In the genomic region with DNA sequence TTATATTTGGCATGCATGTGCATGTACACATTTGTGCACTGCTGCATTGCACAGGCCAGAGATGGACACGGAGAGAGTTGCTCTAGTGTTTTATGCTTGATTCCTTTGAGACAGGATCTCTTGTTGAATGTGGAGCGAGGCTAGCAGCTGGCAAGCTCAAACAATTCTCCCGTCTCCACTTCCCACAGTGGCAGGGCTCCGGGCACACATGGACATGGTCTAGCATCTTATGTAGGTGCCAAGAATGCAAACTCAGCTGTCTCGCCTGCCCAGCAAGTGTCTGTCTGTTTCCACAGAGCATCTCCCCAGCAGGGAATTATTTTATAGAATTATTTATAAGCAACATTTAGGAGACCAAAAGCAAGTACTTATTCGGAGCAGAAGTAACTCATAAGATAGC, we compare ENCODE assay signal across 19 mouse cellular contexts.
DNase-seq lines count a peak whose midpoint lies in the region; ATAC-seq and TF ChIP-seq lines count a peak whose summit lies in the region.
"Had no signal": no experiment of that assay in that cellular context is flagged by ENCODE, and none has a peak within 500 bp of the region (broad histone marks: within the 10 kb centered on the region; RNA-seq: fewer than 3 reads in every experiment).

No protein-coding gene starts in this region.

- 68% methylated on average over 6 of the region's 6 CpGs for WGBS in hindbrain, embryonic 16.5 days
- WGBS in hindbrain, embryonic 14.5 days, result 74% methylated on average over 6 of the region's 6 CpGs
- WGBS in midbrain, postnatal 0 days, result 58% methylated on average over 6 of the region's 6 CpGs
- 79% methylated on average over 6 of the region's 6 CpGs for WGBS in midbrain, embryonic 14.5 days

- no peak overlapping the region for H3K4me3 ChIP-seq in hindbrain, embryonic 16.5 days (ENCODE audit: low read length)
- H3K4me3 ChIP-seq in hindbrain, embryonic 14.5 days (replicated peaks; ENCODE audit: low read length), result no peak overlapping the region
- no peak overlapping the region for H3K4me3 ChIP-seq in midbrain, postnatal 0 days (ENCODE audit: low read depth, low read length)
- H3K4me3 ChIP-seq in midbrain, embryonic 14.5 days (replicated peaks; ENCODE audit: low read depth, low read length), result no peak overlapping the region
- H3K4me3 ChIP-seq: embryonic facial prominence, embryonic 13.5 days; forebrain, embryonic 13.5 days; heart, embryonic 13.5 days; hindbrain, embryonic 13.5 days had no signal

- peak; percentile 21 to 31 for DNase-seq in cerebellum, postnatal 25 days
- no peak for DNase-seq in cerebellum, adult 11-12 months
- DNase-seq in hindbrain, embryonic 14.5 days (ENCODE audit: low spot score), result no peak
- DNase-seq in midbrain, postnatal 0 days (ENCODE audit: low spot score), result peak; percentile 68
- no peak for DNase-seq in midbrain, embryonic 14.5 days
- DNase-seq in ovary, adult 18-20 months (ENCODE audit: low spot score), result no peak
- DNase-seq: adrenal gland, adult 8-10 months; adrenal gland, postnatal 36 days; cerebellum, adult 9-10 months; forebrain, postnatal 0 days; gastrocnemius, postnatal 36 days; heart, postnatal 36 days; kidney, adult 11 months; kidney, adult 9 months had no signal

- H3K4me2 ChIP-seq in hindbrain, embryonic 16.5 days (ENCODE audit: low read length), result no peak overlapping the region
- no peak overlapping the region for H3K4me2 ChIP-seq in hindbrain, embryonic 14.5 days (replicated peaks)
- no peak overlapping the region for H3K4me2 ChIP-seq in midbrain, postnatal 0 days (ENCODE audit: low read depth, low read length, poor library complexity, severe bottlenecking)
- H3K4me2 ChIP-seq in midbrain, embryonic 14.5 days (ENCODE audit: low read length), result no peak overlapping the region
- H3K4me2 ChIP-seq: embryonic facial prominence, embryonic 13.5 days; forebrain, embryonic 13.5 days; heart, embryonic 13.5 days; hindbrain, embryonic 13.5 days had no signal

- no peaks in the 10 kb centered on the region for H3K9me3 ChIP-seq in hindbrain, embryonic 16.5 days (ENCODE audit: control insufficient read depth, low read length)
- H3K9me3 ChIP-seq in hindbrain, embryonic 14.5 days (ENCODE audit: control insufficient read depth, low read length), result no peaks in the 10 kb centered on the region
- H3K9me3 ChIP-seq in midbrain, postnatal 0 days (ENCODE audit: low read length), result no peaks in the 10 kb centered on the region
- no peaks in the 10 kb centered on the region for H3K9me3 ChIP-seq in midbrain, embryonic 14.5 days (ENCODE audit: control insufficient read depth, low read length)
- H3K9me3 ChIP-seq: embryonic facial prominence, embryonic 13.5 days; forebrain, embryonic 13.5 days; heart, embryonic 13.5 days; hindbrain, embryonic 13.5 days had no signal

- H3K27me3 ChIP-seq in hindbrain, embryonic 16.5 days (replicated peaks; ENCODE audit: control insufficient read depth, insufficient read depth, low read length), result no peaks in the 10 kb centered on the region
- no peaks in the 10 kb centered on the region for H3K27me3 ChIP-seq in hindbrain, embryonic 14.5 days (ENCODE audit: control insufficient read depth, insufficient read depth, low read length)
- H3K27me3 ChIP-seq in midbrain, postnatal 0 days (ENCODE audit: insufficient read depth, low read length), result no peaks in the 10 kb centered on the region
- no peaks in the 10 kb centered on the region for H3K27me3 ChIP-seq in midbrain, embryonic 14.5 days (ENCODE audit: control insufficient read depth, insufficient read depth, low read length)
- H3K27me3 ChIP-seq: embryonic facial prominence, embryonic 13.5 days; forebrain, embryonic 13.5 days; heart, embryonic 13.5 days; hindbrain, embryonic 13.5 days had no signal

- ATAC-seq in hindbrain, embryonic 16.5 days, result peak; percentile 75
- ATAC-seq in hindbrain, embryonic 14.5 days (ENCODE audit: low FRiP score), result no peak
- ATAC-seq in midbrain, postnatal 0 days (ENCODE audit: low FRiP score), result peak; percentile 41; the same call in 1 of the 2 replicates
- no peak for ATAC-seq in midbrain, embryonic 14.5 days (ENCODE audit: low FRiP score, low TSS enrichment)
- ATAC-seq: forebrain, embryonic 13.5 days had no signal

- H3K36me3 ChIP-seq in hindbrain, embryonic 16.5 days (ENCODE audit: control insufficient read depth, insufficient read depth, low read length), result peaks cover 8% of the 10 kb centered on the region
- peaks cover 36% of the 10 kb centered on the region for H3K36me3 ChIP-seq in hindbrain, embryonic 14.5 days (replicated peaks; ENCODE audit: control insufficient read depth, insufficient read depth)
- 0 out of 2 replicates have a peak, but pooled peaks cover 9% of the 10 kb centered on the region for H3K36me3 ChIP-seq in midbrain, postnatal 0 days (ENCODE audit: insufficient read depth, low read length)
- H3K36me3 ChIP-seq in midbrain, embryonic 14.5 days (ENCODE audit: control insufficient read depth, insufficient read depth, low read length), result peaks cover 31% of the 10 kb centered on the region

- no peak overlapping the region; the same call in 1 of the 2 replicates for H3K27ac ChIP-seq in hindbrain, embryonic 16.5 days (ENCODE audit: low read depth, low read length)
- no peak overlapping the region for H3K27ac ChIP-seq in hindbrain, embryonic 14.5 days
- H3K27ac ChIP-seq in midbrain, postnatal 0 days (ENCODE audit: low read depth, low read length), result no peak overlapping the region
- no peak overlapping the region for H3K27ac ChIP-seq in midbrain, embryonic 14.5 days (replicated peaks; ENCODE audit: low read depth, low read length)
- H3K27ac ChIP-seq: embryonic facial prominence, embryonic 13.5 days; forebrain, embryonic 13.5 days; heart, embryonic 13.5 days; hindbrain, embryonic 13.5 days had no signal

- no peak overlapping the region for H3K9ac ChIP-seq in hindbrain, embryonic 16.5 days (ENCODE audit: low read depth, low read length)
- H3K9ac ChIP-seq in hindbrain, embryonic 14.5 days, result no peak overlapping the region
- no peak overlapping the region for H3K9ac ChIP-seq in midbrain, postnatal 0 days (replicated peaks; ENCODE audit: low read length, poor library complexity, severe bottlenecking)
- no peak overlapping the region for H3K9ac ChIP-seq in midbrain, embryonic 14.5 days (replicated peaks; ENCODE audit: low read length)
- H3K9ac ChIP-seq: embryonic facial prominence, embryonic 13.5 days; forebrain, embryonic 13.5 days; forebrain, postnatal 0 days; heart, embryonic 13.5 days; hindbrain, embryonic 13.5 days had no signal

- H3K4me1 ChIP-seq in hindbrain, embryonic 16.5 days (ENCODE audit: control insufficient read depth, insufficient read depth, low read depth, low read length), result no peaks in the 10 kb centered on the region
- H3K4me1 ChIP-seq in hindbrain, embryonic 14.5 days (replicated peaks; ENCODE audit: control insufficient read depth, insufficient read depth, low read length), result no peaks in the 10 kb centered on the region
- H3K4me1 ChIP-seq in midbrain, postnatal 0 days (ENCODE audit: insufficient read depth, low read length), result no peaks in the 10 kb centered on the region
- H3K4me1 ChIP-seq in midbrain, embryonic 14.5 days (ENCODE audit: control insufficient read depth, insufficient read depth, low read length), result no peaks in the 10 kb centered on the region
- H3K4me1 ChIP-seq: forebrain, embryonic 13.5 days; hindbrain, embryonic 13.5 days had no signal

- no peak for TF ChIP-seq CTCF in midbrain, postnatal 0 days (IDR thresholded peaks at IDR 0.05)

Comparison
In these comparisons a context has a peak if more than half of its experiments do, and no peak if none do; other contexts are left out.
1. DNase-seq: peak in cerebellum, postnatal 25 days (2 of 2) and midbrain, postnatal 0 days (single experiment); none in cerebellum, adult 11-12 months (single experiment), hindbrain, embryonic 14.5 days (single experiment), midbrain, embryonic 14.5 days (single experiment) and ovary, adult 18-20 months (single experiment).
2. ATAC-seq: peak in hindbrain, embryonic 16.5 days (single experiment) and midbrain, postnatal 0 days (single experiment); none in hindbrain, embryonic 14.5 days (single experiment) and midbrain, embryonic 14.5 days (single experiment).